Mouse (Mus musculus) lung, postnatal 10 days (tissue): ENCODE measurements at regions not wholly inside any gene's neighbourhood (a gene's known extent, or its start where the extent isn't known, plus 50 kb on each side); places are given as distances from the start of the nearest gene placed in this dataset.

Experiments
- DNase-seq: peaks from one replicate; pipeline ENCODE4 v3.0.0; 2021

- DNase-seq: no peak
These were observed 54.8 kb upstream of the Scel start for GRCm38 (mm10) chr14:103458340-103458739.

DNA sequence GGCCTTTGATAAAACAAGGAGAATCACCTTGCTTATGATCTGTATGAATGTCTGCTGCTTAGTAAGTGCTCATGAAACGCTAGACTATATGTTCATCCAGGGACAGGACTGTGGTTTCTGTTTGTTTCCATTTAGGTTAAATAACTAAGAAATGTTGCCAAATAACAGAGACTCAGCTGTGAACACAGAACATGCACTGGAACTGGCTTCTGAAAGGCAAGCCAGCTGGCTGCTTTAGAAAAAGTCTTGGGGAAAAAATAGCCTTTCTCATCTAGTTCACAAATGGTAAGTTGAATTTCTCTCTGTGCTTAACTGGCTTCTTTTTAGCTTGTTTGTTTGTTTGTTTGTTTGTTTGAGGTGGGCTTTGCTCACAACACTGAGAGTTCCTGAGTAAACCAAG lies 57.0 kb upstream of the Scel start:
- DNase-seq: no peak

- DNase-seq: no peak
These were observed 62.4 kb upstream of the Scel start for GRCm38 (mm10) chr14:103450756-103451155.

DNA sequence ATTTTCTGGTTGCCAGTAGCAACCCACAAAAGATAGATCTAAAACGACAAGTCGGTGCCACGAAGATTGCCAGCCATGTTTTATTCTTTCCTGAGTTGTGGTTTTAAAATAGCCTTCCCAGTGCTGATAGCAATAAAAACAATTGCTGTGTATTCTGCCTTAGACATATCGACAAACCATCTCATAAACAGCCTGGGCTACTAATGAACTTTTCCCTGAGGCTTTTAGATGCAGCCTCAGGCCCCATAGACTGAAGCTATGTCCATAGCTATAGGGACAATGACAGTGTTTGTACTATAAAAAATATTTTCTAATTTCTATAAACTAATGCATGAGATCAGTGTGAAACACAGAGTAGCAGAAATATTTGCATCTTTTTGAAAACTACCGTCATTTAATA lies 63.7 kb upstream of the Scel start:
- no peak for DNase-seq

GRCm38 (mm10) chr14:103449033-103449432 lies 64.1 kb upstream of the Scel start:
- DNase-seq: no peak

GRCm38 (mm10) chr14:103446671-103447070 lies 66.5 kb upstream of the Scel start:
- DNase-seq: no peak

DNA sequence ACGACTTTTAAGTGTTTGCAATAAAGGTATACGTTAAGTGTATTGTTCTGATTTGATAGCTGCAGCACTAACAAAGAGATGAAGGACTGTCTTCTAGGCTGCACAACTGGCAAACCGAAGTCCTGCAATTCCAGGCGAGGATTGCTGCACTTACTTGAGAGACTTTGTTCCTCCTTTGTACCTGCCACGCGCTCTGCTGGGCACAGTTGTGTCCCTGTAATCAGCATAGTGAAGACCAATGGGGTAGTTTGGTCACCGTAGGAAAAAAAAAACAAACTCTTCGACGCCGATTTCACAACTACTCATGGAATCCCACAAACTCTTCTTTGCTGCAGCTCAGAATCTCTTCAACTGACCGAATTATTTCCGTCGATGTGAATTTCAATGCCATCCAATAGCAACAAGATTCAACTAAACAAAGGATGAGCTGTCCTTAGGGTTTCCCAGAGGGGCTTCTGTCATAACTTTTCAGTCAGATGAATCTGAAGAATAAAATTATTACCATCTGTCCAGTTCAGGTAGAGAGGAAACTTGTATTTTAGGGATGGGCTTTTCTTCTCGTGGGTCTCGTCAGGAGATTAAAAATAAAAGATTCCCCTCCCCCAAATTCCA lies 71.6 kb upstream of the Scel start:
- DNase-seq: no peak

DNA sequence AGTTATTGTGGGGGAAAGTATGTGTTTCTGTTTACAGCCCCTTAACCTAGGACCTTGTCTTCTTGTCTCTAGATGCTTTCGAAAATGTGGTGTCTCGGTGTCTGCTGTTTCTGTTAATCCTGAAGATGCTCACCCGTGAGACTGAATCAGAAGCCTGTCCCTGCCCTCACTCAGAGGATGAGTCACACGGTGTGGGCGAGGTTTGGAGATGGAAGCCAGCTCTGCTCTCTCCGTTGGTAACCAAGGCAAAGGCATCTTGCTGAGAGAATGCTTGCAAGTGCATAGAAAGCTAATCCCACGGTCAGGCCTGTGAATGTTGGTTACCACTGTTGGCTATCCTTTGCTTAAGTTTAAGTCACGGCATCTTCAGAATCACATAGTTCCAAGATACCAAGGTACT lies 72.9 kb upstream of the Scel start:
- DNase-seq: no peak

- DNase-seq: no peak
These were observed 78.9 kb upstream of the Scel start for GRCm38 (mm10) chr14:103434218-103434617.

GRCm38 (mm10) chr14:103433106-103433505 lies 80.0 kb upstream of the Scel start:
- no peak for DNase-seq

DNA sequence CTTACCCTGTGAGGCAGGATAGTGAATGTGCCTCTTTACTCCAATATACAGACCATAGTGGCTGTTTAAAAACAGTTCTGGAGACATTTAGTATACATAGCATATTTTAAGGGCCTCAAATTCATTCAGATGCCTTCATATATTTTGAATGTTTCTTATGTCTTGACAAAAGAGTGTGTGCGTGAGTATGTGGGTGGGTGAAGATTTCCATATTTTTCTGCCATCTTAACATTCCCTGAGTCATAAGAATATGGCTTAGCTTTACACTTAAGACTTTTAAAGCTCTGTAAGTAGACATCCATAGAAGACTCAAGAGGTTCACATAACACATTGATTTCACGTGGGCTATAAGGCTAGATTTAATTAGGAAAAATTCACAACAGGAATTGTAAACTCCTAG lies 81.3 kb upstream of the Mycbp2 start:
- DNase-seq: no peak

DNA sequence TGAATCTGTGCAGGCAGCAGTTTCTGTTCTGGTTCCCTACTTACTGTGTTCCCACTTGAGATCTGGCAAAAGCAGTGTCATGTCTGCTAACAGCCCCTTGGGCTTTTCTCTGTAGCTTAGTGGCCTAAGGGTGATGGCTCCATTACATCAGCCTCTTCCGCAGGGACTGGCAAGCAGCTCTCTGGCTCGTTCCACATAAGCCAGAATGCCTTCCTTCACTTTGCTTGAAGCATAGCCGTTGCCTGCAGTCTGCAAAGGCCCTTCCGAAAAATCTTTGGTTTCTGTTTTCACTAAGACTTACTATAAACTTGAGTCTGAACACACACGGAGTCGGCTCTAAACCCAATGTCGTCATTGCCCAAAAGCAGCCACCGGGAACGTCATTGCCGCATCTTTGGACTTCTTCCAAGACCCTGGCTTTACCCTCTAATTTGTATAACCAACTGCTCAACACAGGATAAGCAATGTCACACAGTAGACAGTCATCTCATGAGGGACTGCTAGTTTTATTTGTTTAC lies 74.8 kb upstream of the Mycbp2 start:
- peak; percentile 57 for DNase-seq

GRCm38 (mm10) chr14:103417110-103418061 lies 70.8 kb upstream of the Mycbp2 start:
- DNase-seq: no peak

DNA sequence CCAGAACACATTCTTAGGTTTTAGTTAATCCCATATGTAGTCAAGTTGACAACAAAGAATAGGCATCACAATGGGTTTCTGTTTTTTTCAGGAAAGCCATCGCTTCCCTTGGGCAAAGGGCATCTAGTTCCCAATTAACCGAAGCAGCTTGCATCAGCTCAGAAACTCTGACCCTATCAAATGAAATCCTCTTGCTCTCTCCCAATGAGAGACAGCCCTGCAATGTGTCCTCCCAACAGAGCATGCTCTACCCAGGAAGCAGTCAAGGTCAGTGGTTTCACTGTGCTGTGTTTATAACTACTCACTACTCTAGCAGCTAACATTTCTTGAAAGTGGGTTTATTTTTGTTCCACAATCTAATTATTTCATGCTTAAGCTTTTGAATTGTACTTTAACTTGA lies 58.0 kb upstream of the Mycbp2 start:
- DNase-seq: no peak

DNA sequence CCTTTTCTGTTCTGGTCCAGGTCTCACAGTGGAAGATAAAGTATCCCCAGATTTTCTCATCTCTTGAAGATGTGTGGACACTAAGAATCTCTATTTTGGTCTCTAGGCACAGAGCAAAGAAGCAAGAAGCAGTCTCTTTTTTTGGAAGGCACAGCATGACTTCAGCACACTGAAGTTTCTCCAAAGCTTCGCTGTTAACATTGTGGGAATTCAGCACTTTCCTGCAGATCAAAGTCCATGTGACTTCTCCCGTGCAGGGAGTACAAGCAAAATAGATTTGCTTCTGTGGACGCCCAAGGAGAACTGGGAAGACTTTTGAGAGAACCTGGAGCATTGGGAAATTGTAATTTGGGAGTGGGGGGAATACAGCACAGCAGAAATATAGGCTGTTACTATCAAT lies 56.4 kb upstream of the Mycbp2 start:
- DNase-seq: no peak

GRCm38 (mm10) chr14:103401983-103402382 lies 55.4 kb upstream of the Mycbp2 start:
- DNase-seq: no peak

DNA sequence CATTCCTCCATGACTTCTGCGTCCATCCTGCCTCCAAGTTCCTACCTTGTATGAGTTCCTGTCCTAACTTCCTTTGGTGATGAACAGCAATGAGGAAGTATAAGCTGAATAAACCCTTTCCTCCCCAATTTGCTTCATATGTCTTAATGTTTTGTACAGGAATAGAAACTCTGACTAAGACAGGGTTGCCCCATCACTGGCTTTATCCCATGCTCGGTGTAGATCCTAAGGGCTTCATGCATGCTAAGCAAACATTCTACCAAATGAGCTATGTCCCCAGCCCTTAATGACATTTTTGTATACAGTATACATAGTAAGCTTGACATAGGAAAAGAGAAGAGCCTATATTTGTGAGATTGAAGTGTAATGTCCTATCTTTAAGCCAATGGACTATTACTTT lies 54.7 kb upstream of the Mycbp2 start:
- no peak for DNase-seq

DNA sequence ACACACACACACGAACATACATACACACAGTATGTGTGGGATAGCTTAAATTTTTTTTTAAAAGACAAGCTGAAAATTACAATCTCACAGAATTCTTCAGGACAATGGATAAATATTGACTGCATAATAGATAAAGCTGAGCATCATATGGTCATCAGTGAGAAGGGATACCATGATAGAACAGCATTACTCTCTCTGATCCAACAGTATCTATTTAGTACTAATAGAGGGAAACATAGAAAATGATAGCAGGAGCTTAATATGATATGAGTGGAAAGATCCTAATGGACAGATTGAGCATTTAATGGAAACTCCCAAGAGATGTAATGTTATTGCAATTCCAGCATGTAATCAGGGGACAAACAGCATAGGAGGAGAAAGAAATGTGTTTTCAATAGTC lies 51.8 kb upstream of the Mycbp2 start:
- no peak for DNase-seq
